Mouse (Mus musculus) myocyte (in vitro differentiated cells): ENCODE measurements around the gene Ganc. TPM values are rescaled to one million over a fixed set of nuclear protein-coding genes. Genes with fewer than 3 reads are reported as not detected.

Experiments used
- H3K27me3 ChIP-seq: one replicate; pipeline ENCODE4 v1.6.1; 2011; ENCODE audit not compliant: control insufficient read depth, insufficient read depth, insufficient read length
- H3K36me3 ChIP-seq: one replicate; pipeline ENCODE4 v1.6.1; 2011; ENCODE audit not compliant: control insufficient read depth, insufficient read depth
- H3K4me2 ChIP-seq: one replicate; pipeline ENCODE4 v1.6.1; 2011; ENCODE audit warnings: low read depth, control low read depth
- H3K4me3 ChIP-seq: one replicate; pipeline ENCODE4 v1.5.1; 2011; ENCODE audit warnings: mild to moderate bottlenecking, control low read depth, moderate library complexity
- H3K79me2 ChIP-seq: one replicate; pipeline ENCODE4 v1.6.1; 2011; ENCODE audit not compliant: control insufficient read depth, insufficient read depth
- H3ac ChIP-seq: one replicate; pipeline ENCODE4 v1.6.1; 2011; ENCODE audit not compliant: control insufficient read depth, insufficient read length
- CEBPB ChIP-seq: IDR thresholded peaks from 2 replicates; pipeline ENCODE4 v1.6.1; 2011; ENCODE audit warnings: mild to moderate bottlenecking, moderate library complexity; ENCODE audit not compliant: poor library complexity, insufficient read depth, severe bottlenecking
- E2F4 ChIP-seq: IDR thresholded peaks from one replicate; pipeline ENCODE4 v1.6.1; 2011; ENCODE audit warnings: mild to moderate bottlenecking, control low read depth, moderate library complexity; ENCODE audit not compliant: insufficient read depth
- MAX ChIP-seq: IDR thresholded peaks from one replicate; pipeline ENCODE4 v1.6.1; 2011; ENCODE audit warnings: low read depth, mild to moderate bottlenecking, control low read depth
- MYOD1 ChIP-seq, 3 experiments: IDR thresholded peaks; one replicate each; pipeline ENCODE4 v1.6.1; 2011; ENCODE audit warnings: control low read depth in 2 of 3, low read depth in 2 of 3, mild to moderate bottlenecking in 2 of 3, moderate library complexity in 1 of 3; ENCODE audit not compliant: insufficient read length in 2 of 3, control insufficient read depth in 1 of 3
- MYOG ChIP-seq, 3 experiments: IDR thresholded peaks; one replicate each; pipeline ENCODE4 v1.6.1; 2011; ENCODE audit warnings: control low read depth in 2 of 3, low read depth in 2 of 3, mild to moderate bottlenecking in 2 of 3; ENCODE audit not compliant: insufficient read length in 2 of 3, control insufficient read depth in 1 of 3, insufficient read depth in 1 of 3
- POLR2A ChIP-seq: IDR thresholded peaks from one replicate; pipeline ENCODE4 v1.6.1; 2011; ENCODE audit warnings: low read depth, mild to moderate bottlenecking, control low read depth, moderate library complexity; ENCODE audit not compliant: insufficient read length
- POLR2AphosphoS2 ChIP-seq: IDR thresholded peaks from one replicate; pipeline ENCODE4 v1.6.1; 2011; ENCODE audit warnings: low read depth, control low read depth; ENCODE audit not compliant: insufficient read length
- REST ChIP-seq: IDR thresholded peaks from one replicate; pipeline ENCODE4 v1.6.1; 2011; ENCODE audit warnings: mild to moderate bottlenecking, control low read depth, moderate library complexity; ENCODE audit not compliant: insufficient read depth, insufficient read length
- SRF ChIP-seq: IDR thresholded peaks from one replicate; pipeline ENCODE4 v1.6.1; 2011; ENCODE audit warnings: low read depth; ENCODE audit not compliant: control insufficient read depth, insufficient read length
- TCF12 ChIP-seq: IDR thresholded peaks from one replicate; pipeline ENCODE4 v1.6.1; 2011; ENCODE audit warnings: mild to moderate bottlenecking, control low read depth; ENCODE audit not compliant: poor library complexity, insufficient read depth, severe bottlenecking
- TCF3 ChIP-seq: IDR thresholded peaks from one replicate; pipeline ENCODE4 v1.6.1; 2011; ENCODE audit warnings: low read depth, control low read depth; ENCODE audit not compliant: insufficient read length
- USF1 ChIP-seq: IDR thresholded peaks from one replicate; pipeline ENCODE4 v1.6.1; 2011; ENCODE audit warnings: low read depth, mild to moderate bottlenecking, control low read depth, moderate library complexity
- polyA plus RNA-seq: library from polyadenylated mRNA; unstranded; fragments of >200 nt; fragmentation: generic; extraction: Trizol; gene quantifications from one replicate; pipeline ENCODE4 v1.2.1, GENCODE M21; 2012; ENCODE audit warnings: missing spikeins

Ganc gene
- polyA plus RNA-seq, 1 experiment = 3.8 TPM

- no peak overlapping the region for H3ac ChIP-seq
- no peaks in the 10 kb centered on the region for H3K27me3 ChIP-seq
- H3K79me2 ChIP-seq = no peaks in the 10 kb centered on the region
- TF ChIP-seq SRF (no peak), REST (no peak), USF1 (no peak), MYOG (IDR thresholded peaks at IDR 0.05; ENCODE audit: control insufficient read depth in 1 of 3, insufficient read depth in 1 of 3, insufficient read length in 2 of 3, low read depth in 2 of 3) (no peak), E2F4 (no peak), MAX (no peak), POLR2A (no peak), TCF3 (no peak), POLR2AphosphoS2 (no peak), TCF12 (no peak), MYOD1 (IDR thresholded peaks at IDR 0.05; ENCODE audit: control insufficient read depth in 1 of 3, insufficient read length in 2 of 3, low read depth in 2 of 3) (no peak), CEBPB (no peak)
- peak overlapping the region; percentile 53 for H3K4me2 ChIP-seq
- H3K4me3 ChIP-seq = peak overlapping the region; percentile 8
- no peaks in the 10 kb centered on the region for H3K36me3 ChIP-seq
These were observed 59.6 kb downstream of the Ganc start for GRCm38 (mm10) chr2:120463328-120463727.

DNA sequence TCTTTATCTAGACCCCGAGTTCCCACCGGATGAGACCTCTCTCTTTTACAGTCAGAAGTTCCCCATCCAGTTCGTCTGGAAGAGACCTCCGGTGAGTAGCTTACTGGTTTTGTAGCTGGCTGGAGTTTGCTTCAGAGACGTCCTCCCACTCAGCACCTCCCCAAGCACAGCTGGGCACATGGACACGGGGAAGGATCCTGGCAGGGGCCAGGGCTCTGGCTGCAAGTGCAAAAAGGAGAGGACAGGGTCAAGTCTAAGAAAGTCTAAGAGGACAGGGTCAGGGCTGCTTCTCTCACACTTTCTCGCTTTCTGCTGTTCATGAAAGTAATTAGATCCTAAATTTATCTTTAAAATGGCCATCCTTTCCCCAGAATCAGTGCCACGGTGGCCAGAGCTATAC, 60.4 kb downstream of the Ganc start:
- H3K4me3 ChIP-seq = peak overlapping the region; percentile 8
- no peak for TF ChIP-seq SRF
- H3K79me2 ChIP-seq = no peaks in the 10 kb centered on the region
- no peak overlapping the region for H3ac ChIP-seq
- H3K4me2 ChIP-seq = peak overlapping the region; percentile 41
- H3K36me3 ChIP-seq = no peaks in the 10 kb centered on the region
- H3K27me3 ChIP-seq = no peaks in the 10 kb centered on the region

DNA sequence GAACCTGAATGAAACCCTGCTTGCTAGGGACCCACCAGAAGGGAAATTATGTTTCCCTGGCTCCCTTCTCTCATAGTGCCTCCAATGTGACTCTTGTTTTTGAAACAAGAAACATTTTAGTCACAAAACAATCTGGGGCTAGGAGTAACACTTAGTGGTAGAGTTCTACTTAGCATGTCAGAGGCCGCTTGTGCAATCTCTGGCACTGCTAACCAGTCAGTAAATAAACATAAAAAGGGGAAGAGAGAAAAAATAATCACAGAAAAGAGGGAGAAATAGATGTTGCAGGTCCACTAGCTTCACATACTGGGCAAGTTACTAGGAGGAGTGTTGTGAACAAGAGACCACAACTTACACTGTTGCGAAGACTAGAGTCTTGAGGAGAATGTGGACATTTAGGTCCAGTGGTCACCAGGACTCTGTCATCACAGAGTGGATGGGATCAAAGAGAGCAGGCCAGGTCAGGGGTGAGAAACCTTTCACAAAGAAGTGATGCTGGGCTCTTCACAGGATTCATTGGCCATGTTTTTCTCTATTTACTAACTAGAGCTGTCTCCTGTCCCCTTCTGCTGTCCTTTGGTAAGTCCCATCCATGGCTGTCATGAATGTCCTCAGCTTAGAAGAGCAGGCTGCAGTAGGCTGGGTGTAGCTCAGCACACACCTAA, 61.2 kb downstream of the Ganc start:
- Histone ChIP-seq H3K36me3 (no peaks in the 10 kb centered on the region), H3K27me3 (no peaks in the 10 kb centered on the region), H3K4me2 (peak overlapping the region; percentile 41), H3K4me3 (peak overlapping the region; percentile 8), H3K79me2 (no peaks in the 10 kb centered on the region), H3ac (no peak overlapping the region)
- no peak for TF ChIP-seq E2F4
- TF ChIP-seq USF1 = no peak
- no peak for TF ChIP-seq TCF12
- no peak for TF ChIP-seq SRF
- no peak for TF ChIP-seq REST
- no peak for TF ChIP-seq CEBPB
- TF ChIP-seq POLR2AphosphoS2 = no peak
- TF ChIP-seq MYOD1 (IDR thresholded peaks at IDR 0.05; ENCODE audit: control insufficient read depth in 1 of 3, insufficient read length in 2 of 3, low read depth in 2 of 3) = no peak
- TF ChIP-seq TCF3 = no peak
- no peak for TF ChIP-seq MAX
- no peak for TF ChIP-seq MYOG (IDR thresholded peaks at IDR 0.05; ENCODE audit: control insufficient read depth in 1 of 3, insufficient read depth in 1 of 3, insufficient read length in 2 of 3, low read depth in 2 of 3)
- no peak for TF ChIP-seq POLR2A

GRCm38 (mm10) chr2:120465397-120465785, 61.7 kb downstream of the Ganc start:
- Histone ChIP-seq H3K4me2 (peak overlapping the region; percentile 41), H3K79me2 (no peaks in the 10 kb centered on the region), H3ac (no peak overlapping the region), H3K36me3 (no peaks in the 10 kb centered on the region), H3K27me3 (no peaks in the 10 kb centered on the region), H3K4me3 (no peak overlapping the region)
- TF ChIP-seq MYOD1 (IDR thresholded peaks at IDR 0.05; ENCODE audit: control insufficient read depth in 1 of 3, insufficient read length in 2 of 3, low read depth in 2 of 3) (no peak), USF1 (no peak)

DNA sequence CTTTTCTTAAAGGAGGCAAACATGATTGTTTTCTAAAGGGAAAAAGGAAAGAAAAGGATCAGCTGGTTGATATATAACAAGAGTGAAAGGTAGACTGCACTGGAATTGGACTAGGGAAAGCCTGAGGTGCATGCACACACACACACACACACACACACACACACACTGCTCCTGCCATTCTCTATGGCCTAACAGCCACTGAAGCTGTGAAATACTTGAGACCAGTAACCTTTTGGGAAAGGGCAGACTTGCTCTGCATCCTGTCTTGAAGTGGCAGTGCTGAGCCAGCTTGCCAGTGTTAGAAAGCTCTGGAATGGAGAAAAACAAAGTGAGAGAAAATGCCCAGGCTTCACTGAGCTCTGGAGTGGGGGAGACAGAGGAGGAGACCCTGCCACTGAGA, 64.3 kb downstream of the Ganc start:
- Histone ChIP-seq H3ac (no peak overlapping the region), H3K36me3 (no peaks in the 10 kb centered on the region), H3K4me2 (no peak overlapping the region), H3K27me3 (no peaks in the 10 kb centered on the region), H3K79me2 (no peaks in the 10 kb centered on the region), H3K4me3 (no peak overlapping the region)
- TF ChIP-seq POLR2A (no peak), REST (no peak), TCF12 (no peak), E2F4 (no peak), MAX (no peak), SRF (no peak), TCF3 (no peak), MYOD1 (IDR thresholded peaks at IDR 0.05; ENCODE audit: control insufficient read depth in 1 of 3, insufficient read length in 2 of 3, low read depth in 2 of 3) (no peak), MYOG (IDR thresholded peaks at IDR 0.05; ENCODE audit: control insufficient read depth in 1 of 3, insufficient read depth in 1 of 3, insufficient read length in 2 of 3, low read depth in 2 of 3) (no peak), CEBPB (no peak), POLR2AphosphoS2 (no peak), USF1 (no peak)
